Mouse (Mus musculus) heart, postnatal 36 days (tissue): ENCODE data around the gene Tmco3. TPM values are rescaled to one million over a fixed set of nuclear protein-coding genes. Genes with fewer than 3 reads are reported as not detected.
"Not testable (repeated sequence)": the region's sequence is repeated elsewhere in the genome, so short reads cannot be mapped to it uniquely, and the experiment has no call there.

ENCODE experiments used
- DNase-seq, 2 experiments: peaks; one replicate each; pipeline ENCODE4 v3.0.0; 2021 to 2022
- intact Hi-C: fragments of 180-260 bp; cut with DNase I; formaldehyde crosslinking; loops from one replicate; pipeline ENCODE4 v1.15.1; 2025
- total RNA-seq, 2 experiments: library from RNA; stranded (reverse); gene quantifications; 2 replicates each; pipeline ENCODE4 v1.2.3; 2021

Gene Tmco3
- total RNA-seq, 2 experiments from 2014 or later: 29.4 to 29.7 TPM

- no peak for DNase-seq
- intact Hi-C loops: no loop called here
Observed at GRCm38 (mm10) chr8:13305459-13305858, 17.5 kb downstream of the Tmco3 start.

- intact Hi-C loops: no loop called here
- no peak for DNase-seq
Observed at GRCm38 (mm10) chr8:13305884-13306283, 17.9 kb downstream of the Tmco3 start.

- intact Hi-C loops: no loop called here
- DNase-seq: no peak
Observed at GRCm38 (mm10) chr8:13306309-13306909, 18.4 kb downstream of the Tmco3 start.

GRCm38 (mm10) chr8:13306916-13307315, 18.9 kb downstream of the Tmco3 start:
- intact Hi-C loops: no loop called here
- DNase-seq: no peak

GRCm38 (mm10) chr8:13314922-13315321, 26.9 kb downstream of the Tmco3 start:
- intact Hi-C loops: no loop called here
- DNase-seq: no peak

- intact Hi-C loops: no loop called here
- DNase-seq: no peak
Observed at GRCm38 (mm10) chr8:13316671-13317070, 28.7 kb downstream of the Tmco3 start.

- intact Hi-C loops: no loop called here
- DNase-seq: no peak
Observed at GRCm38 (mm10) chr8:13326598-13326997, 38.6 kb downstream of the Tmco3 start.

GRCm38 (mm10) chr8:13334671-13335070, 46.7 kb downstream of the Tmco3 start:
- intact Hi-C loops: no loop called here
- no peak for DNase-seq

GRCm38 (mm10) chr8:13337245-13337644, 49.3 kb downstream of the Tmco3 start:
- intact Hi-C loops, DNase-seq: not testable (repeated sequence)

GRCm38 (mm10) chr8:13337678-13338077, 49.7 kb downstream of the Tmco3 start:
- intact Hi-C loops: no loop called here

GRCm38 (mm10) chr8:13338255-13338860, 50.4 kb downstream of the Tmco3 start, which contains the start of gene Tfdp1:
TSS of gene Tfdp1 (plus strand) at chr8:13338751.
- peak; percentile 66 to 75 for DNase-seq
- intact Hi-C loops: no loop called here

More at GRCm38 (mm10) chr8:13337678-13338077, 49.7 kb downstream of the Tmco3 start:
- DNase-seq: no peak

- intact Hi-C loops: no loop called here
- peak; percentile 10 to 30 for DNase-seq
Observed at GRCm38 (mm10) chr8:13338901-13339645, 51.1 kb downstream of the Tmco3 start.

- DNase-seq: no peak
- intact Hi-C loops: no loop called here
Observed at GRCm38 (mm10) chr8:13339646-13339990, 51.6 kb downstream of the Tmco3 start.

GRCm38 (mm10) chr8:13340650-13341049, 52.7 kb downstream of the Tmco3 start:
- DNase-seq: no peak
- intact Hi-C loops: no loop called here

- DNase-seq: no peak
- intact Hi-C loops: no loop called here
Observed at GRCm38 (mm10) chr8:13342340-13342739, 54.4 kb downstream of the Tmco3 start.

- no peak for DNase-seq
- intact Hi-C loops: no loop called here
Observed at GRCm38 (mm10) chr8:13343134-13343533, 55.1 kb downstream of the Tmco3 start.

GRCm38 (mm10) chr8:13350052-13350451, 62.1 kb downstream of the Tmco3 start:
- intact Hi-C loops: no loop called here
- peak; percentile 16 to 28 for DNase-seq

GRCm38 (mm10) chr8:13351593-13351992, 63.6 kb downstream of the Tmco3 start:
- no peak for DNase-seq
- intact Hi-C loops: no loop called here

- no peak for DNase-seq
- intact Hi-C loops: no loop called here
Observed at GRCm38 (mm10) chr8:13352601-13353000, 64.6 kb downstream of the Tmco3 start.

- DNase-seq: no peak
- intact Hi-C loops: no loop called here
Observed at GRCm38 (mm10) chr8:13353155-13353833, 65.3 kb downstream of the Tmco3 start.

GRCm38 (mm10) chr8:13353883-13354282, 65.9 kb downstream of the Tmco3 start:
- intact Hi-C loops: no loop called here

More at GRCm38 (mm10) chr8:13353883-13354282, 65.9 kb downstream of the Tmco3 start:
- DNase-seq: no peak
